Mouse (Mus musculus) hindbrain, postnatal 0 days (tissue): ENCODE results near the gene Clip2. TPM values are rescaled to one million over a fixed set of nuclear protein-coding genes. Genes with fewer than 3 reads are reported as not detected.

ENCODE experiments used
- ATAC-seq: fragments of 200-750 bp; cut with Nextera tagmentation; 2 replicates; pipeline ENCODE4 v1.8.0; 2017; ENCODE audit warnings: mild to moderate bottlenecking, moderate TSS enrichment, moderate library complexity
- DNase-seq: peaks from one replicate; pipeline ENCODE4 v3.0.0-alpha.2; 2015; ENCODE audit warnings: low spot score
- H3K27ac ChIP-seq: fragments of 300-500 bp; sonication (generic); 2 replicates; pipeline ENCODE4 v1.5.1; 2014; ENCODE audit warnings: mild to moderate bottlenecking
- H3K27me3 ChIP-seq: fragments of 300-500 bp; sonication (generic); 2 replicates; pipeline ENCODE4 v1.6.1; 2014; ENCODE audit warnings: low read length, mixed read lengths; ENCODE audit not compliant: insufficient read depth
- H3K36me3 ChIP-seq: fragments of 300-500 bp; sonication (generic); 2 replicates; pipeline ENCODE4 v1.6.1; 2014; ENCODE audit warnings: low read length, mixed read lengths; ENCODE audit not compliant: insufficient read depth
- H3K4me1 ChIP-seq: fragments of 300-500 bp; sonication (generic); 2 replicates; pipeline ENCODE4 v1.6.1; 2014; ENCODE audit warnings: antibody characterized with exemption, low read length, mixed read lengths; ENCODE audit not compliant: insufficient read depth
- H3K4me2 ChIP-seq: fragments of 300-500 bp; sonication (generic); 2 replicates; pipeline ENCODE4 v1.6.1; 2014; ENCODE audit warnings: low read depth, mild to moderate bottlenecking, low read length, moderate library complexity, mixed read lengths
- H3K4me3 ChIP-seq: fragments of 300-500 bp; sonication (generic); 2 replicates; pipeline ENCODE4 v1.5.1; 2014; ENCODE audit warnings: low read length
- H3K9ac ChIP-seq: fragments of 300-500 bp; sonication (generic); replicated peaks from 2 replicates; pipeline ENCODE4 v1.6.1; 2014; ENCODE audit warnings: mild to moderate bottlenecking, low read length, moderate library complexity, mixed read lengths
- H3K9me3 ChIP-seq: fragments of 300-500 bp; sonication (generic); 2 replicates; pipeline ENCODE4 v1.6.1; 2016; ENCODE audit warnings: low read length, mixed read lengths
- CTCF ChIP-seq: IDR thresholded peaks from 2 replicates; pipeline ENCODE4 v1.5.1; 2016; ENCODE audit warnings: antibody characterized with exemption, control low read depth, low read depth
- WGBS: fragments of 180-500 bp; shearing (Covaris S2); extraction: QIAGEN DNeasy Blood & Tissue Kit; methylation state at CpG from one replicate; pipeline ENCODE4 v1.1.7; 2014; 5-methylcytosine and 5-hydroxymethylcytosine counted together
- microRNA-seq, 2 experiments: library from miRNA; unstranded; fragments of <30 nt; microRNA quantifications; one replicate each; pipeline ENCODE4; 2016
- polyA plus RNA-seq: library from polyadenylated mRNA; unstranded; fragments of >200 nt; fragmentation: Nextera tagmentation; extraction: Ambion mirVana; gene quantifications from 2 replicates; pipeline ENCODE4 v1.2.1, GENCODE M21; 2015
- total RNA-seq: library from RNA; depleted of rRNA; stranded (reverse); fragments of >200 nt; gene quantifications from 2 replicates; pipeline ENCODE4 v1.2.3, GENCODE M21; 2014; rRNA removed

The Clip2 gene
- total and polyA plus RNA-seq, 2 experiments from 2014 or later: 10.7 to 133 TPM

DNA sequence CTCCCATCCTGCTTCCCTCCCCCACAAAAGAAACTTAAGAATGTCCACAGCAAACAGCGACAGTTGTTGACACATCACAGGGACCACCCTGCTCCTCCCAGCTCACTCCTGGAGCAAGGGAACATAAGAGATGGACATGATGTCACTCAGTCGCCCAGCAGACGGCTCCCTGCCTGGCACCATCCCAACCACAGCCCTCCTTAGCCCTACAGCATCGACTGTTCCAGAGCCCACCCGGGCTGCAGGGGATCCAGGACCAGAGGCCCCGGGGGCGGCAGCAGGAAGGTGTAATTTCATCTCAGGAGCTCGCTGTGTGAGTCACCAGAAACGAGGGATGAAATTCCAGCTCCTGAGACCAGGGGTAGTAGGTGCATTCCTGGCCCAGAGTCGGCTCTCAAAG lies 106.3 kb downstream of the Clip2 start:
- Histone ChIP-seq H3K36me3 (no peaks in the 10 kb centered on the region), H3K4me3 (no peak overlapping the region), H3K4me1 (0 out of 2 replicates have a peak, but pooled peaks cover 3% of the 10 kb centered on the region), H3K9ac (no peak overlapping the region), H3K4me2 (no peak overlapping the region), H3K27me3 (no peaks in the 10 kb centered on the region), H3K9me3 (no peaks in the 10 kb centered on the region), H3K27ac (no peak overlapping the region)
- no peak for TF ChIP-seq CTCF
- WGBS: 48% methylated on average over 10 of the region's 10 CpGs
- DNase-seq (no peak), ATAC-seq (no peak; the same call in 1 of the 2 replicates)

DNA sequence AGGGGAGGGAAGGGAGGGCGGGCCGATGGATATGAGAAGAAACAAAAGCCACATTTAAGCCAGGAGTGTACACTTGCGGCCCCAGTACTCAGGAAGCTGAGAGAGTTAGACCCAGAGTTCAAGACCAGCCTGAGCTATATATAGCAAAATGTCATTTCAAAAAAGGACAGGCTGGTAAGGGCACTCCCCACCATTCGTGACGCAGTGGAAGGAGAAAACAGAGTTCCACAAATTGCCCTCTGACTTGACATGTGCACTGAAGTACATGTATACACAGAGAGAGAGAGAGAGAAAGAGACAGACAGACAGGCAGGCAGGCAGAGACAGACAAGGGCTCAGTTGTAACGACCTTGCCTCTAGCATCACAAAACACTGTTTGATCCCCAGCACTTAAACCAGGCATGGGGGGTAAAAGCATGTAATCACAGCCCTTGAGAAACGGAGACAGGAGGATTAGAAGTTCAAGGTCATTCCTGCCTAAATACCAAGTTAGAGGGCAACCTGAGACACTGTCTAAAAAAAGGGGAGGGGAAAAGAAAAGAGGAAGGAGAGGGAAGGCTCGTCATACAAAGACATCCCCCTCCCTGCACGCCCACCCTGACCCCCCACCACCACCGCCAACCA lies 106.9 kb downstream of the Clip2 start:
- Histone ChIP-seq H3K4me1 (0 out of 2 replicates have a peak, but pooled peaks cover 4% of the 10 kb centered on the region), H3K4me3 (no peak overlapping the region), H3K4me2 (no peak overlapping the region), H3K9me3 (no peaks in the 10 kb centered on the region), H3K27ac (no peak overlapping the region), H3K27me3 (no peaks in the 10 kb centered on the region), H3K9ac (no peak overlapping the region), H3K36me3 (no peaks in the 10 kb centered on the region)
- WGBS: 62% methylated on average over 10 of the region's 10 CpGs
- TF ChIP-seq CTCF: no peak
- DNase-seq (no peak), ATAC-seq (no peak)

DNA sequence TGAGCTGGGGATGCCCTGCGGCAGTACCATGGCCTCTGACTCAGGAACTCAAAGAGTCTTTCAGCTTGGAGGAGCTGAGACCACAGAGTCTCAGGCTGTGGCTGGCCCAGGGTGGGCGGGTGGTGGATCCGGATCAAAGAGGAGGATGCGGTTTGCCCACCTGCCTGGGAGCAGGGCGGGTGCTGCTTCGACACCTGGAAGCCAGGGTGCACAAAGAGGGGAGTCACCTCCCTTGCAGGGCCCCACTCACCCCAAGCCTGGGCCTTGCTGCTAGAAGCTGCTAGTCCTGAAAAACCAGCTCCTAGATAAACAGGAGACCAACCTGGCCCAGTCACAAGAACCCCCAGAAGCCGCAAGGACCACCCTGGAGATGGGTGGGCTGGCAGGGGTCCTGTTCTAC lies 107.8 kb downstream of the Clip2 start:
- 0 out of 2 replicates have a peak, but pooled peaks cover 7% of the 10 kb centered on the region for H3K4me1 ChIP-seq
- no peaks in the 10 kb centered on the region for H3K36me3 ChIP-seq
- ATAC-seq (no peak), DNase-seq (no peak)
- no peak overlapping the region for H3K4me3 ChIP-seq
- 96% methylated on average over 7 of the region's 7 CpGs for WGBS
- no peaks in the 10 kb centered on the region for H3K27me3 ChIP-seq
- TF ChIP-seq CTCF: no peak
- H3K9me3 ChIP-seq: no peaks in the 10 kb centered on the region
- H3K27ac ChIP-seq: no peak overlapping the region
- no peak overlapping the region for H3K9ac ChIP-seq
- H3K4me2 ChIP-seq: no peak overlapping the region

DNA sequence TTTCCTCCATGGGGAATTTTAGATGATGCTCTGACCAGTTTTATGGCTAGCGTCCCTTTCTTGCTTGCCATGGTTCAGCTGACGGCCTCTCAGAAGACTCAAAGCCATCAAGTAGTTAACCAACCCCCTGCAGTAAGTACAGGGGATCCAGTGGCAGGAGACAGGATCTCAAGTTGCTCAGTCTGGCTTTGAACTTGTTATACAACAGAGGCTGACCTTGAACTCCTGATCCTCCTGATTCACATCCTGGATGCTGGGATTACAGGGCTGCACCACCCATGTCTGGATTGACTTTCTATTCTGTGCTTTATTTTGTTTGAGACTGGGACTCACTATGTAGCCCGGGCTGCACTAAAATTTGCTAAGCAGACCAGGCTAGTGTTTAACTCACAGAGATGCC lies 110.2 kb downstream of the Clip2 start:
- no peak for DNase-seq
- H3K4me3 ChIP-seq: no peak overlapping the region

DNA sequence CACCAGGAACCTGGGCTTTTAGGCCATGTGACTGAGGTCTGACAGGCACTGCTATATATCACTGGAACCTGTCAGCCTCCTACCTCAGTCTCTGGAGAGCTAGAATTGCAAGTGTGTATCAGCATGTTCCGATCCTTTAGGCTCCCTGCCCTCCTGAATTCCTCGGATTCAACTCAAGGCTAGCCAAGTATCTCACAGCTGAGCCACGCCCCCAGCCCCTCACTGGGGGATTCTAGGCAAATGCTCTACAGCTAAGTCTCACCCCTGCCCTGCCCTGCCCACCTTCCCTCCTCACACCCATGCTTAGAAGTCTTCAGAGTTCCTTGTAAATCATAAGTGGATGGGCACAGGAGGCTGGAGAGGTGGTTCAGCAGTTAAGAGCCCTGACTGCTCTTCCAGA lies 111.1 kb downstream of the Clip2 start:
- no peaks in the 10 kb centered on the region for H3K36me3 ChIP-seq
- peaks cover 23% of the 10 kb centered on the region for H3K4me1 ChIP-seq
- no peak overlapping the region for H3K4me3 ChIP-seq
- DNase-seq: no peak
- no peak for ATAC-seq
- H3K9ac ChIP-seq: no peak overlapping the region
- TF ChIP-seq CTCF: no peak
- H3K27me3 ChIP-seq: no peaks in the 10 kb centered on the region
- no peaks in the 10 kb centered on the region for H3K9me3 ChIP-seq
- peak overlapping the region; percentile 7; the same call in 1 of the 2 replicates for H3K27ac ChIP-seq
- H3K4me2 ChIP-seq: no peak overlapping the region
- 39% methylated on average over 3 of the region's 3 CpGs for WGBS

More for the DNA sequence above, 110.2 kb downstream of the Clip2 start:
- Histone ChIP-seq H3K27ac (no peak overlapping the region), H3K9ac (no peak overlapping the region), H3K36me3 (no peaks in the 10 kb centered on the region), H3K27me3 (no peaks in the 10 kb centered on the region), H3K9me3 (no peaks in the 10 kb centered on the region), H3K4me1 (peaks cover 15% of the 10 kb centered on the region; the same call in 1 of the 2 replicates), H3K4me2 (no peak overlapping the region)
- TF ChIP-seq CTCF: no peak
- 92% methylated on average over 3 of the region's 3 CpGs for WGBS
- no peak for ATAC-seq

DNA sequence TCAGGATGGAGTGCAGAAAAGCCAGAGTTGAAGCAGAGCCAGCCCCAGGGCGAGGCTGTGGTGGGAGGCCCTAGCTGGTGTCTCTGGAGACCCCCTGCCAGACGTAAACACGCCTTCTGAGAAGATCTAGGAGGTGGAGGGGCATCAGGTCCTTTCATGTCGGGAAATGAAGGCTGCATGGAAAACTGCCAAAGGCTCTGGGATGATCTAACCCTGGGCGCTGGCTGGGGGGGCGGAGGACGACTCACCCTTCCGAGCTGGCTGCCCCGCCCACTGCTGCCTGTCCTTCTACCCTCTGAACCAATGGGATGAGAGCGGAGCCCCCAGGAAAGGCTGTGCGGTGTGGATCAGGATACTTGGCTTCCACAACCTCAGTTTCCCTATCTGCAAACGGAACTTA lies 112.1 kb downstream of the Clip2 start:
- H3K36me3 ChIP-seq: no peaks in the 10 kb centered on the region
- no peak for TF ChIP-seq CTCF
- no peak overlapping the region for H3K27ac ChIP-seq
- no peak overlapping the region for H3K4me3 ChIP-seq
- no peaks in the 10 kb centered on the region for H3K27me3 ChIP-seq
- peaks cover 27% of the 10 kb centered on the region for H3K4me1 ChIP-seq
- no peak overlapping the region for H3K9ac ChIP-seq
- DNase-seq (peak; percentile 30), ATAC-seq (no peak)
- WGBS: 53% methylated on average over 12 of the region's 12 CpGs
- H3K4me2 ChIP-seq: no peak overlapping the region
- no peaks in the 10 kb centered on the region for H3K9me3 ChIP-seq

DNA sequence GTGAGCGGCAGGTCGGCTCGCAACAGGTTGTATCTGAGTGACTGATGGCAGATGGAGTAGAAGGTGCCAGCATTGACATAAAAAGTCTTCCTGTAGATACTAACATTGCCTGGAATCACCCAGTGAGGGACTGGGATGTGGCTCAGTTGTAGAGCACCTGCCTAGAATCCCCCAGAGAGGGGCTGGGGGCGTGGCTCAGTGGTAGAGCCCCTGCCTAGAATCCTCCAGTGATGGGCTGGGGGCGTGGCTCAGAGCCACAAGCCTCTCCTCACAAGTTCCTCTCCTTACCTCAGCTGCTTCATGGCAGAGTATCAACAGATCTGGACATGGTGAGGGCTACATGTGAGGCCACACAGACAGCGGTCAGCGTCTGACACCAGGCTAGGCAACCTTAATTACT lies 112.8 kb downstream of the Clip2 start:
- H3K4me2 ChIP-seq: no peak overlapping the region
- no peaks in the 10 kb centered on the region for H3K36me3 ChIP-seq
- H3K27ac ChIP-seq: no peak overlapping the region
- no peak for ATAC-seq
- no peak for DNase-seq
- H3K4me1 ChIP-seq: peaks cover 27% of the 10 kb centered on the region
- WGBS: 96% methylated on average over 7 of the region's 7 CpGs
- H3K9ac ChIP-seq: no peak overlapping the region
- no peak overlapping the region for H3K4me3 ChIP-seq
- no peaks in the 10 kb centered on the region for H3K9me3 ChIP-seq
- no peaks in the 10 kb centered on the region for H3K27me3 ChIP-seq
- TF ChIP-seq CTCF: no peak

Small RNA genes within 50 kb of the gene (microRNA-seq; reads per million reads assigned to microRNA genes)
- gene Gm26340: 0 to 0.18 reads per million in 2 experiments
- gene Mir7228: 0 to 0.72 reads per million in 2 experiments

Other genes starting within 250 kb of the Clip2 start
- 103 and 115 TPM in 2 replicates for gene Gtf2i, start 237.7 kb downstream of the Clip2 start, total RNA-seq
- gene Gtf2i, start 237.7 kb downstream of the Clip2 start, polyA plus RNA-seq: 85.6 and 86.1 TPM in 2 replicates
- 46.4 and 54.4 TPM in 2 replicates for gene Gtf2ird1, start 95.7 kb downstream of the Clip2 start, total RNA-seq
- gene Gtf2ird1, start 95.7 kb downstream of the Clip2 start, polyA plus RNA-seq: 52.7 and 57.7 TPM in 2 replicates
- not detected in 2 replicates for gene Syna, start 7.7 kb upstream of the Clip2 start, total RNA-seq
- gene Syna, start 7.7 kb upstream of the Clip2 start, polyA plus RNA-seq: 0.81 TPM in 2 replicates
- gene Rfc2, start 28.9 kb upstream of the Clip2 start, total RNA-seq: 50.9 and 76.3 TPM in 2 replicates
- 164 and 168 TPM in 2 replicates for gene Rfc2, start 28.9 kb upstream of the Clip2 start, polyA plus RNA-seq
- 0.93 and 2.8 TPM in 2 replicates for gene Lat2, start 62.6 kb upstream of the Clip2 start, total RNA-seq
- gene Lat2, start 62.6 kb upstream of the Clip2 start, polyA plus RNA-seq: 1.6 and 4.8 TPM in 2 replicates
- gene Eif4h, start 87.1 kb upstream of the Clip2 start, total RNA-seq: 472 and 489 TPM in 2 replicates
- gene Eif4h, start 87.1 kb upstream of the Clip2 start, polyA plus RNA-seq: 298 and 304 TPM in 2 replicates
- gene Limk1, start 136.2 kb upstream of the Clip2 start, total RNA-seq: 89.7 and 90.6 TPM in 2 replicates
- gene Limk1, start 136.2 kb upstream of the Clip2 start, polyA plus RNA-seq: 19.7 and 20.4 TPM in 2 replicates
- 31.8 and 43.3 TPM in 2 replicates for gene Eln, start 194.9 kb upstream of the Clip2 start, total RNA-seq
- 30.4 and 47.4 TPM in 2 replicates for gene Eln, start 194.9 kb upstream of the Clip2 start, polyA plus RNA-seq